Mouse (Mus musculus) ovary, postnatal 36 days (tissue): ENCODE measurements around the gene Msrb3.
A peak's percentile ranks its signal among the peaks of the same experiment; 100 is the strongest.
"Not testable (repeated sequence)": the region's sequence is repeated elsewhere in the genome, so short reads cannot be mapped to it uniquely, and the experiment has no call there.

Source experiments
- DNase-seq: peaks from one replicate; pipeline ENCODE4 v3.0.0; 2022; ENCODE audit warnings: low spot score, mixed read lengths

Msrb3 gene

DNA sequence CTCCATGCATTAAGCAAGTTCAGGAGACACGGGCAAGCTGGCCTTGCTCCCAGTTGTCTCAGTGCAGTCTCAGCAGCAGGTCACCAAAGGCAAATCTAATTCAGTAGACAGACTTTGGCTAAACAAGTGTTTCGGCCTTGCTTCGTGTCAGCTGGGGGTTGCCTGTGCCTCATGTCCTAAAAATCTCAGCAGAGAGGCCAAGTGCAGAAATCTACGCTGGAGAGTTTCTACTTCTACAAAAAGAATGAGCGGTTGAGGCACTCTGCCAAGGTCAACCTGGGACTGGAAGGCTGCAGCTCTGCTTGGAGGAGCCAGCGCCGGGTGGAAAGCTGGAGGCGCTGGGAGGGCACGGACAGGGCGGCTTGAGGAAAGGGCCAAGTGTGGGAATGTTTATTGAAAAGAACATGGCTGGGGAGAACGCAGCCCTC, 147.6 kb downstream of the Msrb3 start:
- DNase-seq: peak; percentile 71

DNA sequence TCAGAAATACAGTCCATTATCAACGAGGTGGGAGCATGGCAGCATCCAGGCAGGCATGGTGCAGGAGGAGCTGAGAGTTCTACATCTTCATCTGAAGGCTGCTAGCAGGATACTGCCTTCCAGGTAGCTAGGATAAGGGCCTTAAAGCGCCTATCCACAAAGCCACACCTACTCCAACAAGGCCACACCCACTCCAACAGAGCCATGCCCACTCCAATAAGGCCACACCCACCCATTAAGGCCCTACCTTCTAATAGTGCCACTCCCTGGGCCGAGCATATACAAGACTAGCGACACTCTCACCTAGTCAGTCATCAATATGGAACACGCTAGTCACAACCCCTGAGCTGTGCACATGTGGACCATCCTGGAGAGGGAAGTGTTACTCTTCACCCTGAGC, 149.3 kb downstream of the Msrb3 start:
- DNase-seq: not testable (repeated sequence)

DNA sequence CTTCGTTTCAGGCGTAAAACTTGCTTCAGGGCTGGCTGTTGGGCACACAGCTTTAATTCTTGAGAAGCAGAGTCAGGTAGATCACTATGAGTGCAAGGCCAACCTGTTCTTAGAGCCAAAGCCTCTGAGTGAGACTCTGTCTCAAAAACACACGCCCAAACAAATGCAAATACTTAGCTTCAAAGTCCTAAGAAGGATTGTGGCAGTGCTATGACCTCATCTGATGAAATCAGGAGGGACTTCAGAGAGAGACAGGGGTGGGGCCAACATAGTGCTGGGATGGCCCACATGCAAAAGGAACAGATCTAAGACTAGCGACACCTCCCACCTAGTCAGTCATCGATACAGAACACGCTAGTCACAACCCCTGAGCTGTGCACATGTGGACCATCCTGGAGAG, 150.7 kb downstream of the Msrb3 start:
- DNase-seq: no peak

DNA sequence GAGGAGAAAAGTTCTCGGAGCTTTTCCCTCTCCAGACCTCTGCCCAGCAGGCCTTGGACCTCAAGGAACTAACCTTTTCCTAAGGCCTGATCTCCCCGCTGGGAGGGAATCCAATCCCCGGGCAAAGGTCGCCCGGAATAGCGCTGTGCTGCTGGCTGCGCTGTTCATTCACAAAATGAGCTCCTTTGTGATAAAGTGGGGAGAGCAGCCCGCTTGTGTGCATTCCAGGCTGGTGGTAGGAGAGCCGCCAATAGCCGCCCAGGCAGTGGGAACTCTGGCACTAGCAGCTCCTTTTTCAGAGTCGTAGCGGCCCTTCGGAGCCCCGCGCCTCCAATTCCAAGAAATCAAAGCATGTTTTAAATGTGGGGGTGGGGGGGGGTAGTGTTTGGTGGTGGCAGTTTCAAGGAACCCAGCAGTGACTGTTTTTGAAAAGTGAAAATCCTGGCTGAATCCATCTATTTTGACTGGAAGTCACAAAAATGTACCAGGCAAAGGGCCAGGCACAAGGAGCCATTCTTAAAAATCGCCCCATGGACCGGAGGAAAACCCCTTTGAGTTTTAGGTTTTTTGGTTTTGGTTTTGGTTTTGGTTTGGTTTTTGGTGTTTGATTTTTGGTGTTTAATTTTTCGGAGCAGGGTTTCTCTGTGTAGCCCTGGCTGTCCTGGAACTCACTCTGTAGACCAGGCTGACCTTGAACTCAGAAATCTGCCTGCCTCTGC, 153.6 kb downstream of the Msrb3 start:
- peak; percentile 70 for DNase-seq

- no peak for DNase-seq
Measured at GRCm38 (mm10) chr10:120744441-120745137, 154.3 kb downstream of the Msrb3 start.

- no peak for DNase-seq
Measured at GRCm38 (mm10) chr10:120736508-120737069, 162.3 kb downstream of the Msrb3 start.

GRCm38 (mm10) chr10:120735722-120736507, 163.0 kb downstream of the Msrb3 start:
- no peak for DNase-seq

GRCm38 (mm10) chr10:120734364-120734763, 164.5 kb downstream of the Msrb3 start:
- DNase-seq: no peak
